Mouse (Mus musculus) fibroblast of lung, adult 2 months (primary cell): ENCODE results near the gene Mrpl27.
"Not testable (repeated sequence)": the region's sequence is repeated elsewhere in the genome, so short reads cannot be mapped to it uniquely, and the experiment has no call there.

Experiments
- DNase-seq: peaks from one replicate; pipeline ENCODE4 v3.0.0-alpha.2; 2011; ENCODE audit warnings: low read depth

Gene Mrpl27

DNA sequence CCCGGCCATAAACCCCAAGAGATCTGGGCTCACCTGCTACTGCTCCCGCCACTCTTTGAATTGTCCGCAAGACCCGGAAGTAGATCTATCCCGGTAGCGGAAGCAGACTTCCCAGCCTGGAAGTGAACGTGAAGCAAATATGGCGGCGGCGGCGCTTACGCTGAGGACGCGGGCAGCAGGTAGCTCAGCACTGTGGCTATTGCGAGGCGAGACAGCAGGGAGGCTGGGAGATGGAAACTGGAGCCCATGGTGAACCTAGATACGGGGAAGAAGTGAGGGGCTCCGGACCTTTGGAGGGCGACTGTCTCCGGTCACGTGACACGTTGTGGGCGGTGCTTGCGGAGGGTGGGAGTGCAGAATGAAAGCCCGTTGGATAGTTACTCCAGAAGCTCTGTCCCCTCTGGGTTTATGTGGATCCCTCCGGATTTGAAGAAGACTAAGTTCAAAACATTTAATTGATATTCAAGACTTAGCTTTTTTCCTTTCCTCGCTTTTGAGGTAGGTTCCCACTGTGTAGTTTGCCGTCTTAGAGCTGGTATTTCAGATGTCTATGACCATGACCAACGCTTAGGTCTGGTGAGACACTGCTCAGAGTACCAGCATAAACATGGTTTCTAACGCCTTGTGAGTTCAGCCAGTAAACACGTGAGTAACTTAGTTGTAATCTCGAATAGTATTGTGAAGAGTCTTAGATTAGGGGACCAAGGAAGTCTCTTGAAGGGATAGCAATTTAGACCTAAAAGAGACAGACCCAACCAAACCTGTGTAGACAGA is at the start of gene Mrpl27, which contains the start of gene Eme1:
Gene Mrpl27, plus strand, starts transcription at position 105 of the 774 bp plus-strand sequence.
Gene Eme1, minus strand, starts transcription at position 302 of the 774 bp plus-strand sequence.
- DNase-seq = peak; percentile 71

DNA sequence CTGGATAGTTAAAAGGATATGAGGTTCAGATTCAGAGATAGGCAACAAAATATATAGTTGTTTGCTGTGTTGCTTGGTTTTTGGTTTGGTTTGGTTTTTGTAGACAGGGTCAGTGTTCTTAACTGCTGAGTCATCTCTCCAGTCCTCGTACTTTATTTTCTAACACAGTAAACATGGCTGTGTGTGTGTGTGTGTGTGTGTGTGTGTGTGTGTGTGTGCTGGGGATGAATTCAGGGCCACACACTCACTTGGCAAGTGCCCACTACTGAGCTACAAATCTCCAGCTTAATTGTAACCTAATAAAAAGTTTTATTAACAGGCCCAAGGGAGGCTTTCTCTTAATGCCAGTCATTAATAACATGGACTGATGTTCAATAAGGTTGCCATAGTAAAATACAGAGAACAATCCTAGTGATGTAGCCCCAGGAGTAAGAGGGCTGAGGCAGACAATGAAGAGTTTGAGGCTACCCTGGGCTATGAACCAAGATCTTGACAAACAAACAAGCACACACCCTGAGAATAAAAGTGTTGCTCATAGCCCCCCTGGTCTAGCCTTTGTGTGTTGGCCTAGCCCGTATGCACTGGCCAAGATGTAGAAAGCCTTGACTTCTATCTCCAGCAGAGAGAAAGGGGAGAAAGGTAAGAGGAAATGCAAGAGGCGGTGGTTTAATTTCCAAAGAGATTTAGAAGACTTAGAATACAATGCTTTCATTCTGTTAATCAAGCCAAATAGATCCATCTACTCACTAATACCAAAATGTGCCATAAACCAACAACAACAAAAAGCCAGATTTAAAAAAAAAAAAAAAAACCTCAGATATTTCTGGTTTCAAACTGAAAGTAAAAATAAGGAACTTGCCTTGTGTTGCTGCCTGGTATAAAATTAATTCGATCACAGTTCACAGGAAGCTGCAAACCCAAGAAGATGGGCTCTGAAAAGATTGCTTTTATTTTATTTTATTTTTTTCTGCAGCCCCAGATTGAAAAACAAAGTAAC is 42.5 kb upstream of the Mrpl27 start:
- no peak for DNase-seq

DNA sequence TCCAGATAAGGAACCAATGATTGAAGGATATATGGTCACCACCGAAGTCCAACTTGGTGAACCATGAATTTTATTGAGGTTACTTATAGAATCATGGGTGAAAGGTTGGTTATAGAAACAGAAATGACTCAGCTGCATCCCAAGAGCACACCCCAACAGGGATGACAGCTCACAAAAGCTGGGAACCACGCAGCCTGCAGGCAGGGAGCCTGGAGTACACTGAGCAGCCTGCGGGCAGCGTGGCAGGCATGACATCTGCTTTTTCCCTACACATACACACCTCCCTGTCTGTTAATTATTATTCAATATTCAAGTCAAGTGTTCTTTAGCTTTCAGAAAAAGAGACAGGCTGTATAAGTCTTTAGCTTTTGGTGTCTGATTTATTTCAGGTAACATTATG is 39.0 kb upstream of the Mrpl27 start:
- no peak for DNase-seq

DNA sequence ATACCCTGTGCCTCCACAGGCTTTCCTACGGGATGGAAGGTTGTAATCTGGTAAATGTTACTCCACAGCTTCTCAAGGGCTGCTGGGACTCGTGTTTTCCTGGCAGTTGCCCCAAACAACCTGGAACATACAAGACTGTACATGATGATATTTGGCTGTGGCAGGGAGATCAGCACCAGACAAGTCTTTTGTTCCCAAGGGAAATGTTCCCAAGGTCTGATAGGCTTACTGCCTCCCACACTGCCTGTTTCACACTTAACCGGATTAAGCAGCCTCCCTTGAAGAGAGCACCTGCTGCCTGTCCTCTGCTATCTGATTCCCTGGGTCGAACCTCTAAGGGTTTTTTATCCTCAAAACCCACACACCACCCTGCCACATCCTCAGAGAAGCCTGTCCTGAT is 38.1 kb upstream of the Mrpl27 start:
- no peak for DNase-seq

DNA sequence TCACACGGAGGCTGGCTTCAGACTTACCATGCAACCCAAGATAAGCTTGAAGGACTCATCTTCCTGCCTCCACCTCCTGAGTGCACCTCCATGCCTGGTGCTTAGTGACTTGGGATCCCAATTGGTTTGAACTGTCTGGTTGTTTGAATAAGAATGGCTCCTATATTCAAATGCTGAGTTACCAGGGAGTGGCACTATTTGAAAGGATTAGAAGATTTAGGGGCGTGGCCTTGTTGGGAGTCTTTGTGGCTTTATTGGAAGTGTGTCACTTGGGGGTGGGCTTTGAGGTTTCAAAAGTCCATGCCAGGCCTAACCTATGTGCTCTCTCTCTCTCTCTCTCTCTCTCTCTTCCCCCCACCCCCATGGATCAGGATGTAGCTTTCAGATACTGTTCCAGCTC is 35.9 kb upstream of the Mrpl27 start:
- no peak for DNase-seq

DNA sequence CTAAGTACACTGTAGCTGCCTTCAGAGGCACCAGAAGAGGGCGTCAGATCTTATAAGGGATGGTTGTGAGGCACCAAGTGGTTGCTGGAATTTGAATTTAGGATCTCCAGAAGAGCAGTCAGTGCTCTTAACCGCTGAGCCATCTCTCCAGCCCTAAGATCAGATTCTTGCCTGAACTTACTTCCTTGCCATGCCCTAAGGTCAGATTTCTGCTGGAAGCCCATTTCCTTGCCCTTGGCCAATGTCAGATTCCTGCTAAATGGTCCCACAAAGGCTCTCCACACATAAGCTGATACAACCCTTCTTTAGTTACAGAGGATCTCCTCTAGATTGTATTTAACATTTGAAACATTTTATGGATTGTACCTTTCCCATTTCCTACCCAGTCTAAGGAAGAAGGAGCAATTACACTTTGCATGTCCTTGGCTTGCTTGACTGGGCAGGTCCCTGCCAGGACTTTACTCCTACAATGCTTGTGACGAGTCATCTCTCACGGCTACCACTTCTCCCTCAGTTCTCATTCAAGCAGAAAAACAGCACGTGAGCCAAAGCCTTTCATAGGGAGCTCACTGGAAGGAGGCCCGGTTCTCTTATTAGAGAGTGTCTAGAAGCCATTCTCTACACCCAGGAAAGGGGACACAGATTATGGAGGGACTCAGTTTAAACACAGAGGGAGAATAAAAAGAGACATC is 32.7 kb upstream of the Mrpl27 start:
- DNase-seq = no peak

DNA sequence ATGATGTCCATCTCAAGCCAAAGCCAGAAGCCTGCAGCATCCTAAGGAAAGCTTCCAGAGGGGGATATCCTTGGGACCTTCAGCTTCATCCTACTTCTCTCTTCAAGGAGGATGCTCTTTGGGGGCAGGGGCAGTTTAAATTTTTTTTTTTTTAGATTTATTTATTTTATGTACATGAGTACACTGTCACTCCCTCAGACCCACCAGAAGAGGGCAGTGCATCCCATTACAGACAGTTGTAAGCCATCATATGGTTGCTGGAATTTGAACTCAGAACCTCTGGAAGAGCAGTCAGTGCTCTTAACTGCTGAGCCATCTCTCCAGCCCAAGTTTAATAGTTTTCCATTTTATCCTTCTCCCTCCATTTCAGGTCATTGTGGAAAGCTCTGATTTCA is 32.1 kb upstream of the Mrpl27 start:
- no peak for DNase-seq

DNA sequence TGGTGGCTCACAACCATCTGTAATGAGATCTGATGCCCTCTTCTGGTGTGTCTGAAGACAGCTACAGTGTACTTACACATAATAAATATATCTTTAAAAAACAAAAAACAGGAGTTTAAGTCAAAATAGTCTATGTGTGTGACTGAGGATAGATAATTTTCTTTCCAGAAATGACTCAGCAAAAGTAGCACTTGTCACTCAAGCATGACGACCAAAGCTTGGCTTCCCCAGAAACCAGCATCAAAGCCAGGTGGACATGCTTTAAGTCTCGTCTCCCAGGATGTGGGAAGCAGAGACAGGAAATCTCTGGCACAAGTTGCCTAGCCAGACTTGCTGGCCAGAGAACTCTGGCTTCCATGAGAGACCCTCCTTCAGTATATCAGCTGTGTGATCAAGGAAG is 31.4 kb upstream of the Mrpl27 start:
- no peak for DNase-seq

DNA sequence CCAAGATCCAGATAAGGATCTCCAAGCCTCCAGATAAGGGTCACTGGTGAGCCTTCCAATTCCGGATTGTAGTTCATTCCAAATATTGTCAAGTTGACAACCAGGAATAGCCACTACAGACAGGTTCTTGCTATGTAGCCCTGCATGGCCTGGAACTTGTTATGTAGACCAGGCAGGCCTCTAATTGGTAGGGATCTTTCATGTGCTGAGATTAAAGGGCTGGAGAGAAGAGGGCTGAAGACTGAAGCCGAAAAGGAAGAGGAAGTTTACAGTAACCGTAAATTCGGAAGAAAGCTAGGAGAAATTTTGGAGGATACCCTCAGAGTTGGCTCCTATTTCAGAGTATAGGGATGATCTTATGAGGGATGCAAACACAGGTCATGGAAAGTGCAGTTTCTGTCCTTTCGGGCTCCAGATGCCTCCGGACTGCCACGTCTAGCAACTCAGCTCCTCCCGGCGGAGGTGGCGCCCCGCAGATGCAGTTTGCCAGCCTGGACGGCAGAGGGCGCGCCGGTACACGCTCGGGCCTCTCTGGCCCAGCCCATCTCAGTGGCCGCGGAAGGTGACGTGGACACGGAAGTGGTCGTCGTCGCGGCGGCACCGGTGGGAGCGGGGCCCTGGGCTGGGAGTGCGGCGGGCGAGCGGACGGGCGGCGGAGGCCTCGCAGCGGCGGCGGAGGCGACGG is 24.2 kb upstream of the Mrpl27 start, which contains the start of gene Lrrc59:
Gene Lrrc59, plus strand, starts transcription at position 569 of the 685 bp plus-strand sequence.
- DNase-seq = peak; percentile 81

DNA sequence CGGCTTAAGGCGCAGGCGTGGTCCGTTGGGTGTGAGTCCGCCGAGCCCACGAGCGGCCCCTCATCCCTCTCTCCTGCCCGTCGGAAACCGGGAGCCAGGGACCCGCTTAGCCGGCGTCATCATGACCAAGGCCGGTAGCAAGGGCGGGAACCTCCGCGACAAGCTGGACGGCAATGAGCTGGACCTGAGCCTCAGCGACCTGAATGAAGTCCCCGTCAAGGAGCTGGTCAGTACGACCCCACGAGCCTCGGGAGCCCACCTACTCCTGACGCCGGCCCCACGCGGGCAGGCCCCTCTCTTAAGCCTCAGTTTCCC is 23.7 kb upstream of the Mrpl27 start:
- DNase-seq = no peak

DNA sequence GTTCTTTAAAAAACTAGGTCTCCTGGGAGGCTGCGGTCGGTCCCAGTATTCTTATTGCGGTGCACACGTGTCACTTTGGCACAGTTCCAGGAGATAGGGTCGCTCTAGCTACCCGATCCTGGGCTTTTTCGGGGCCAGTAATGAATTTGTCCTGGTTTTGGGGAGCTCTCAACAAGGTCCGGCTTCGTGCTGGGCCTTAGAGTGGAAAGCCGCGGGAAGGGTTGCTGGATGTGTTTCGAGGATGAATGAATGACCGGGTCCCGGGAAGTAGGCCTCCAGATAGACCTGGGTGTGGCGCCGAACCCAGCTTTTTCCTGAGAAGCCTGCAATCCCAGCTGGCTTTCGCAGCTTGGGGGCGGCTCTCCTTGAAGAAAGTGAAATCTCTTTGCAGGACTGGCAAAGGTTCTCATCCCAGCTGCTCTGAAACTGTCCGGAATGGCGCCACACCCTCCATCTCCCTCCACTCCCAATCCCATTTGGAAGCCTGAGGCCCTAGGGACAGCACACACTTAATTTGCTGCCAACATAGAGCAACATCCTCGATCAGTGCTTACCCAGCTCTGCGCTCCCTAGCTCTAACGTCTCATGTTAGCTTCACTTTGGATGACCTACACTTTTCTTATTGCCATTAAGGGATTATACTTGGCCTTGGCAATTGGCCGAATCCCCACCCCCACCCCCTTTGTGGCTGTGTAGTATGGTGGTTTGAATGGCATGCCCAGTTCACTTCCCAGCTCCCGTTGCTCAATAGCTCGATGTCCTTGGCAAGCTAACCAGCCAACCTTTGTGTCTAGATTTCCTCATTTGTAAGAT is 23.2 kb upstream of the Mrpl27 start:
- no peak for DNase-seq

DNA sequence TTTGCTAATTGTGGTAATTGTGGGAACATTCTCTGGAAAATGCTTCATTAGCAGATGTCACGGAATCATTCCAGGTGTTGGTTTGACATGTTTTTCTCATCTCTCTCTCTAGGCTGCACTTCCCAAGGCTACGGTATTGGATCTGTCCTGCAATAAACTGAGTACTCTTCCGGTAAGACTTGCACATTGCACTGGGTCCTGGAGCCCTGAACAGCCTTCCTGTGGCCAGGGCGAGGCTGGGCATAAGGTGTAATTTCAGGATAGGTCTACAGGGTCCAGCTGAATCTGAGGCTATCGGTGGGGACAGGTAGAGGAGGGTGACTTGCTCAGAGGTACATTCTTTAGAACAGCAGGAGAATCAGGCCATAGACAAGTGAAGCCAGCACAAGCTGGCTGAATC is 21.6 kb upstream of the Mrpl27 start:
- DNase-seq = no peak

DNA sequence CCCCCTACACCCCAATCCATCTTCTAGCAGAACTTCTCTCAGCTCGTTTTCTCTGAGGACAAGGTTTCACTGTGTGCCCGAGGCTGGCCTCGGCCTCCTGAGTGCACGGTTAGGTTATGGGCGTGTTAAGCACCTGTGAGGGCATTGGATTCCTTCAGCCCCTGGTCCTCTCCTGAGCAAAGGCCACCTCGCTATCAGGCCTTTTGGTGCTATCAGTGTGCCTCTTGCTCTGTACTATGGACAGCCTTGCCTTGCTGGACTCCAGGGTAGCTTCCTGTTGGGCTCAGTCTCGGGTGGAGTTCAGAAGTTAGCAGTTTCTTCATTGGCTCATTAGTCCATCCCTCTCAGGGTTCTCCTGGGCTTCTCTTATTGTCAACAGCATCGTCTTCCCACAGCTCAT is 20.6 kb upstream of the Mrpl27 start:
- DNase-seq = no peak

DNA sequence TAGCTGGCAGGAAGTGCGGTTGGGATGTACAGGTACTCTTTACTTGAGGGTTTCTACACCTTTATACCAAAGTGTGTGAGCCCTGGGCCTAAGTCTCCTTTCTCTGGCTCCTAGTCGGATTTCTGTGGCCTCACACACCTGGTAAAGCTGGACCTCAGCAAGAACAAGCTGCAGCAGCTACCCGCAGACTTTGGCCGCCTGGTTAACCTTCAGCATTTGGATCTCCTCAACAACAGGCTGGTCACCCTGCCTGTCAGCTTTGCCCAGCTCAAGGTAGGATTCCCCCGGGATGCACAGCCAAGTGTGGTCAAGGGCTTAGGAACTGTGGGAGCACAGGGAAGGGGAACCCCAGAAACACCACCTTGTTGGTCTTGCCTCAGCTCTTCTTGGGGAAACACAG is 19.1 kb upstream of the Mrpl27 start:
- no peak for DNase-seq

DNA sequence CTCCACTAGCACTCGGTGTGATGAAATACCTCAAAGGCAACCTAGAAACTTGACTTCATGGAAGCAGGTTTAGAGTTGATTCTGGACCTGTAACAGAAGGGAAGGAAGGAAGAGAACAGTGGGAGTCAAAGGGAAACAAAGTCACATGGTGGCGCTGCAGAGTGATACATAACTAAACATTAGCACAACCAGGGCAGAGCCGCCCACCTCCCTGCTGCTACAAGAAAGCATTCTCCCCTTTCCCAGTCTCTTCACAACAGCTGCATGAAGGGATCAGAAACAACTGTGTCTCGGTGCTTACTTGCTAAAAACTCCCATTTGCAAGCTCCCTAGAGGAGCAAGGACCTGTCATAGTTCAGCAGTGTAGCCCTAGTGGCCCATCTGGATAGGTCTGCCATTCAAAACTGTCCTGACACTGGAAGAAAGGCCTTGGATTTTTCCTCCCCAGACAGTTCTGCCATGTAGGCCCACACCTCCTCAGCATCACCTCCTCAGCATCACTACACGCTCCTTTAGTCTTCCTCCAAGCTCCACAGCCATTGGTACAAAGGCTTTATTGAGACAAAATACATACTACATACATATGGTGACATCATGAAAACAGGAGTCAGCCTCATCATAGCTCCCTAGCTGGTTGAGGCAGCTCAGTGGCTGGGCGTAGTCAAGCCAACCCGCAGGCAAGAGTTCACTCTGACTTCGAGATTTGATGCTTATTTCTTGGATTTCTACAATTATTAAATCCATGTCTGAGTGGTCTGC is 8.9 kb upstream of the Mrpl27 start:
- DNase-seq = no peak

DNA sequence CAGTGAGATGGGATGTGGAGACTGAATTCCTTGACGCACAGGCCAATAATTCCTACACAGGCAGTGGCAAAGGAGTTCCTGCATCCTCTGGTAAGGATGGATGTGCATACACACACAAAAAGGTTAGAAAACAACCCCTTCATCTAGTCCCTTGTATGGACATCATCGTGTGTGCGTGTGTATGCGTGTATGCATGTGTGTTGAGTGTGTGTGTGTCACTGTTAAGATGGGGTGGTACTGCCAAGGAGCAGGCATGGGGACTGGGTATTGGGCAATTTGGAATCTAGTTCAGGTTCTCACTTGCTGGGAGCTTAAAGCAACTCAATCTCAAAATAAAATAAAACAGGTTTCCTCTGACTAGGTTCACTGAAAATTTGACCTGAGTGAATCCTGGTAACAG is 7.1 kb upstream of the Mrpl27 start:
- no peak for DNase-seq

DNA sequence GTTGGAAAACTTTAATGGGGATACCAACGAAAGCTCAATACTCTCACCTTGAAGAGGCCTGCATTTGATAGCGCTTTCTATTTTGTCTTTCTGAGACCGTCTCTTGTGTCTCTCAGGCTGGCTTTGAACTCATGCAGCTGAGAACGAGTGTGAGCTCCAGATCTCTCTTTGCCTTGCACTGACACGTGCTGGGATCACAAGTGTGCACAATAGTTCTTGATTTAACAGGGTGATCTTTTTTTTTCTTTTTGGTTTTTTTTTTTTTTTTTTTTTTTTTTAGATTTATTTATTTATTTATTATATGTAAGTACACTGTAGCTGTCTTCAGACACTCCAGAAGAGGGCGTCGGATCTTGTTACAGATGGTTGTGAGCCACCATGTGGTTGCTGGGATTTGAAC is 2.3 kb upstream of the Mrpl27 start:
- not testable (repeated sequence) for DNase-seq

DNA sequence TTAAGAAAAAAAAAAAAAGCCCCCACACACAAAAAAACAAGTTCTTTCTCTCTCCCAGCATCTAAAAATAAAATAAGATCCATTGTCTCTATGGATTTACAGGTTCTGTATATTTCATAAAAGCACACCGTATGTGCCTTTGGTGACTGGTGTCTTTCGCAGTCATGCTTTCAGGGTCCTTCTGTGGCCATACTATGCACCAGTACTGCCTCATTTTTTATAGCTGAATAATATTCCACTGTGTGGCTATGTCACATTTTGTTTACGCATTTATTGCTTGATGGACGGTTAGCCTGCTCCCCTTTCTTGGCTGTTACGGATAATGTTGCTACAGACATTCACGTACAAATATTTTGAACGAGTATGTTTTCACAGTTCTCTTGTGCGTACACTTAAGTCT is 594 bp upstream of the Mrpl27 start:
- no peak for DNase-seq

DNA sequence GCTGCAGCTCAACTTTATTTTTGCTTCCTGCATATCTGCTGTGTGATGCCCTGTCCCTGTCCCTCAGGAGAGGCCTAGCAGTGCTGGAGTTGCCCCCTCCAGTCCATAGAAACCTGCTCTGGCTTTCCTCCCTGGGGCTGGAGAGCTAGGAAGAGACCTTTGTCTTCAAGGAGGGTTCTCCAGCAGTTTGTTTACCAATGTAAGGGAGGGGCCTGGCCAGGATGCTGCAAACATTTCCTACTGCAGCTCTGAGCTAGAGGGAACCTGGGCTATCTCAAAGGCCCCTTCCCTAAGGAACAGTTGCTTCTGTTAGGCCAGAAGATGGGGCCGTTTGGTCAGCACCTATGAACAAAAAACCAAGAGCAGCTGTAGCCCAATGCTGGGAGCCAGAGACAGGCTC is 7.8 kb downstream of the Mrpl27 start:
- no peak for DNase-seq

DNA sequence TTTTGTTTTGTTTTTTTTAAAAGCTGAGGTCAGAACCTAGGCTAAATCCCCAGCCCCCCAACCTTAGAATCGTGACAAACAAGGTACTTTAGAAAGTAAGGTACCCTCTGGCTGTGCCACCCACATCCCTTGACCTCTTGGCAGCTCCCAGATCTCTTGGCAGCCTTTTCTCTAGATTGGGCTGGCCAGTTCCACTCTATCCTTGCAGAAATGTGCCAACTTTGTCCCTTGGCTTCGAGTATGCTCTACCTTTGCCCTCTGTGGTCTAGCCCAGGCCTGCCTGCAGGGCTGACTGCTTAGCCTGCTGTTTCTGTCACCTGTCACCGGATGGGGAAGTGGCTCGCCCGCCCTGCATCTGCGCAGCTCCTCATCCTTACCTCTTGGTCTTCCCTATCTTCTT is 11.7 kb downstream of the Mrpl27 start:
- DNase-seq = no peak
